Mouse (Mus musculus) lung, postnatal 0 days (tissue): ENCODE results near the gene Impg2.

ENCODE experiments used
- CTCF ChIP-seq: IDR thresholded peaks from 2 replicates; pipeline ENCODE4 v1.5.1; 2016; ENCODE audit warnings: antibody characterized with exemption, mild to moderate bottlenecking
- EP300 ChIP-seq: IDR thresholded peaks from 2 replicates; pipeline ENCODE4 v1.6.1; 2016; ENCODE audit warnings: antibody characterized with exemption, mild to moderate bottlenecking, control low read depth

GRCm38 (mm10) chr16:56170247-56170646 lies 33.9 kb upstream of the Impg2 start:
- TF ChIP-seq CTCF, result no peak
- no peak for TF ChIP-seq EP300
